Mouse (Mus musculus) hindbrain, embryonic 16.5 days (tissue): Measurements from ENCODE around the gene Spn. TPM values are rescaled to one million over a fixed set of nuclear protein-coding genes. Genes with fewer than 3 reads are reported as not detected.

Source experiments
- ATAC-seq: fragments of 200-750 bp; cut with Nextera tagmentation; 2 replicates; pipeline ENCODE4 v1.8.0; 2017; ENCODE audit warnings: moderate TSS enrichment, moderate library complexity
- H3K27ac ChIP-seq: fragments of 300-500 bp; sonication (generic); 2 replicates; pipeline ENCODE4 v1.5.1; 2014; ENCODE audit warnings: low read depth, mild to moderate bottlenecking, control low read depth, low read length, moderate library complexity
- H3K27me3 ChIP-seq: fragments of 300-500 bp; sonication (generic); replicated peaks from 2 replicates; pipeline ENCODE4 v1.6.1; 2014; ENCODE audit warnings: low read length; ENCODE audit not compliant: control insufficient read depth, insufficient read depth
- H3K36me3 ChIP-seq: fragments of 300-500 bp; sonication (generic); 2 replicates; pipeline ENCODE4 v1.6.1; 2014; ENCODE audit warnings: mild to moderate bottlenecking, low read length, moderate library complexity, mixed read lengths; ENCODE audit not compliant: control insufficient read depth, insufficient read depth
- H3K4me1 ChIP-seq: fragments of 300-500 bp; sonication (generic); 2 replicates; pipeline ENCODE4 v1.6.1; 2014; ENCODE audit warnings: low read depth, low read length; ENCODE audit not compliant: control insufficient read depth, insufficient read depth
- H3K4me2 ChIP-seq: fragments of 300-500 bp; sonication (generic); 2 replicates; pipeline ENCODE4 v1.6.1; 2014; ENCODE audit warnings: mild to moderate bottlenecking, low read length, control low read depth, moderate library complexity
- H3K4me3 ChIP-seq: fragments of 300-500 bp; sonication (generic); 2 replicates; pipeline ENCODE4 v1.5.1; 2014; ENCODE audit warnings: mild to moderate bottlenecking, low read length, control low read depth, moderate library complexity
- H3K9ac ChIP-seq: fragments of 300-500 bp; sonication (generic); 2 replicates; pipeline ENCODE4 v1.6.1; 2014; ENCODE audit warnings: low read depth, mild to moderate bottlenecking, control low read depth, low read length, moderate library complexity
- H3K9me3 ChIP-seq: fragments of 300-500 bp; sonication (generic); 2 replicates; pipeline ENCODE4 v1.6.1; 2014; ENCODE audit warnings: mild to moderate bottlenecking, low read length, moderate library complexity; ENCODE audit not compliant: control insufficient read depth
- WGBS: fragments of 180-500 bp; shearing (Covaris S2); extraction: QIAGEN DNeasy Blood & Tissue Kit; methylation state at CpG from one replicate; pipeline ENCODE4 v1.1.7; 2014; 5-methylcytosine and 5-hydroxymethylcytosine counted together
- polyA plus RNA-seq: library from polyadenylated mRNA; unstranded; fragments of >200 nt; fragmentation: Nextera tagmentation; extraction: Ambion mirVana; gene quantifications from 2 replicates; pipeline ENCODE4 v1.2.1, GENCODE M21; 2015

The Spn gene
- polyA plus RNA-seq, 1 experiment from 2014 or later, result not detected

- H3K27me3 ChIP-seq, result no peaks in the 10 kb centered on the region
- peak overlapping the region; percentile 70; the same call in 1 of the 2 replicates for H3K27ac ChIP-seq
- H3K4me1 ChIP-seq, result peaks cover 5% of the 10 kb centered on the region
- 69% methylated on average over 6 of the region's 6 CpGs for WGBS
- no peak overlapping the region for H3K4me2 ChIP-seq
- H3K4me3 ChIP-seq, result no peak overlapping the region
- no peak overlapping the region for H3K9ac ChIP-seq
- 0 out of 2 replicates have a peak, but pooled peaks have one; percentile 50 for ATAC-seq
- no peaks in the 10 kb centered on the region for H3K36me3 ChIP-seq
- H3K9me3 ChIP-seq, result no peaks in the 10 kb centered on the region
Measured at GRCm38 (mm10) chr7:127103960-127104359, 33.7 kb downstream of the Spn start.

DNA sequence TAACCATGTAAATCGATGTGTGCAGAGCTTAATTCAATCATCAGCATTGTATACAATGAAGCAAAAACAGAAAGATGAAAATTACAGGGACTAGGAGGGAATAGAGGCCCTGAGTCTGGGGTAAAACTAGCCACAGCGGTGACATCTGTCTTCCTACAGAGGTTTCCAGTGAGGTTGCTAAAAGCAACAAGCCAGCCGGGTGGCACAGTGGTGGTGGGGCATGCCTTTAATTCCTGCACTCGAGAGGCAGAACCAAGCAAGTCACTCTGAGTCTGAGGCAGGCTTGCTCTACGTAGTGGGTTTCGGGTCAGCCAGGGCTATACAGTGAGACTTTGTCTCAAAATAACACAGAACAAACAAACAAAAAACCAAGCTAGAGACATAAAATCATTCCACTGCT lies 35.5 kb downstream of the Spn start:
- no peaks in the 10 kb centered on the region for H3K36me3 ChIP-seq
- no peak overlapping the region for H3K4me2 ChIP-seq
- H3K27me3 ChIP-seq, result no peaks in the 10 kb centered on the region
- H3K9me3 ChIP-seq, result no peaks in the 10 kb centered on the region
- H3K9ac ChIP-seq, result no peak overlapping the region
- no peak overlapping the region for H3K27ac ChIP-seq
- H3K4me3 ChIP-seq, result no peak overlapping the region
- WGBS, result 84% methylated on average over 6 of the region's 6 CpGs
- peaks cover 5% of the 10 kb centered on the region for H3K4me1 ChIP-seq
- no peak for ATAC-seq

DNA sequence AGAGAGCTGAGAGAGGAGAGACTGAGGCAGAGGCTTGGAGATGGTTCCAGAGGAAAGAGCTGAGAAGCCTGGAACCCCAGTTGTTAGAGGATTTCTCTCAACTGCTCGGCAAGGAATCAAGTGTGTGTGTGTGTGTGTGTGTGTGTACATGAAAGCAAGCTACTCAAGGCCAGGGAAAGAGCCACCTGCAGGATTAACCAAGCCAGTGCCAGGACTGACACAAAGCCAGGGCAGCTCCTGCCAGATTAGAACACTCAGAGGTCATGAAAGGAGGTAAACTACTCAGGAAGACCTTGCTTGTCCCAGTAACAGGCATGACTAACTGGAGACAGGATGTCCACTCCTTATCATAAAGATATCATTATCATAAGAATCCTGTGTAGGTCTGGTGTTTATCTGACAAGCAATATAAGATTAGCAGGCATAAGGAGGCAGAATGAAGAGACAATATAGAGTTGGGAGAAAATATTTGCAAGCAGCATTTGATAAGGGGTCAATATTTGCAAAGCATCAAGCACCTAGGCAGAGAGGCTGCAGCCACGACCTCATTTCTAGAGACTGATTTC lies 36.1 kb downstream of the Spn start:
- Histone ChIP-seq H3K9ac (no peak overlapping the region), H3K4me3 (no peak overlapping the region), H3K4me1 (peaks cover 5% of the 10 kb centered on the region), H3K27me3 (no peaks in the 10 kb centered on the region), H3K4me2 (no peak overlapping the region), H3K36me3 (no peaks in the 10 kb centered on the region), H3K9me3 (no peaks in the 10 kb centered on the region), H3K27ac (no peak overlapping the region)
- 43% methylated on average over 2 of the region's 2 CpGs for WGBS
- no peak for ATAC-seq

GRCm38 (mm10) chr7:127099528-127099927 lies 38.1 kb downstream of the Spn start:
- Histone ChIP-seq H3K4me2 (no peak overlapping the region), H3K4me3 (no peak overlapping the region), H3K27me3 (no peaks in the 10 kb centered on the region), H3K9ac (no peak overlapping the region), H3K27ac (no peak overlapping the region), H3K4me1 (peaks cover 3% of the 10 kb centered on the region), H3K9me3 (no peaks in the 10 kb centered on the region), H3K36me3 (no peaks in the 10 kb centered on the region)
- 90% methylated on average over 4 of the region's 4 CpGs for WGBS
- no peak for ATAC-seq

GRCm38 (mm10) chr7:127098950-127099349 lies 38.7 kb downstream of the Spn start:
- H3K9me3 ChIP-seq, result no peaks in the 10 kb centered on the region
- no peaks in the 10 kb centered on the region for H3K27me3 ChIP-seq
- 89% methylated on average over 4 of the region's 4 CpGs for WGBS
- H3K36me3 ChIP-seq, result no peaks in the 10 kb centered on the region
- no peak overlapping the region for H3K27ac ChIP-seq
- no peak overlapping the region for H3K4me2 ChIP-seq
- no peaks in the 10 kb centered on the region for H3K4me1 ChIP-seq
- H3K9ac ChIP-seq, result no peak overlapping the region
- ATAC-seq, result no peak
- no peak overlapping the region for H3K4me3 ChIP-seq

GRCm38 (mm10) chr7:127098521-127098920 lies 39.1 kb downstream of the Spn start:
- Histone ChIP-seq H3K4me3 (no peak overlapping the region), H3K9me3 (no peaks in the 10 kb centered on the region), H3K4me1 (no peaks in the 10 kb centered on the region), H3K9ac (no peak overlapping the region), H3K36me3 (no peaks in the 10 kb centered on the region), H3K27me3 (no peaks in the 10 kb centered on the region), H3K4me2 (no peak overlapping the region), H3K27ac (no peak overlapping the region)
- ATAC-seq, result no peak
- 83% methylated on average over 5 of the region's 5 CpGs for WGBS

DNA sequence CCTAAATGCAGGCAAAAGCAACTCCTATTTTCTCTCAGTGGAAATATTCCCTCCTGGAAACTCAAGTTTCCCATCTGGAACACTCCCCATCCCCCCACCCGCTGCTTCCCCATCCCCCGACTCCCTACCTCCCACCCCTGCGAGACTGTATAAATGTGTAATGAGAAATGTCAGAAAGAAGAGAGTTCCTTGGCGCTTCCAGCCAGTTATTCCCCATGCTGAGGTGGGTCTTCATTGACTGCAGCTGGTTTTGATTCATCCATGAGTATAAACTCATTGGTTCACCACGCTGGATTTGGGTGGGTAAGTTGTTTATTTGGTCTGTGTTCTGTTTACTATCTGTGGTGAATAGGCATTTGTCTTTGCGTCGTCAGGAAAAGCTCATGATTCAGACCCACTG lies 41.2 kb downstream of the Spn start:
- 68% methylated on average over 7 of the region's 7 CpGs for WGBS

DNA sequence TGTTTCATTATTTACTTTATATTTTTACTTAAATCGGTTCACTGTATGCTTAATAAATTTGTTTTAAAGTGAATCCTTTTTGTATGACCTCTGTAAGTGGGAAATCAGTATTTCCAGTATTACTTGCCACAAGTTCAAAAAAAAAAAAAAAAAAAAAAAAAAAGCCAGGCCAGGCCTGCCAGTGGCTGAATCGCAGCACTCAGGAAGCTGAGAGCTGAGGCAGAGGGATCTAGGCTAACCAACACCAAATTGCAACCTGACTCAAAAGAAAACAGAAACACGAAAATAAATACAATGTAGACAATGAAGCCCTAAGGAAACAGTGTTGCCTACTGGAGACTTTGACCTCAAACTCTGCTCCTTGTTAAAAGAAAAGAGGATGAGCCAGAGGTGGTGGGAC lies 43.7 kb downstream of the Spn start:
- no peak overlapping the region for H3K27ac ChIP-seq
- no peaks in the 10 kb centered on the region for H3K9me3 ChIP-seq
- no peak for ATAC-seq
- H3K4me2 ChIP-seq, result no peak overlapping the region
- no peaks in the 10 kb centered on the region for H3K27me3 ChIP-seq
- H3K9ac ChIP-seq, result no peak overlapping the region
- H3K4me1 ChIP-seq, result peaks cover 5% of the 10 kb centered on the region
- WGBS, result 81% methylated on average over 3 of the region's 3 CpGs
- H3K4me3 ChIP-seq, result no peak overlapping the region
- no peaks in the 10 kb centered on the region for H3K36me3 ChIP-seq

More for the DNA sequence above, 41.2 kb downstream of the Spn start:
- Histone ChIP-seq H3K27ac (no peak overlapping the region), H3K9ac (no peak overlapping the region), H3K4me2 (no peak overlapping the region), H3K36me3 (no peaks in the 10 kb centered on the region), H3K9me3 (no peaks in the 10 kb centered on the region), H3K4me3 (no peak overlapping the region), H3K4me1 (no peaks in the 10 kb centered on the region), H3K27me3 (no peaks in the 10 kb centered on the region)
- no peak for ATAC-seq

- H3K4me2 ChIP-seq, result peak within 1 kb of the TSS; percentile 15; the same call in 1 of the 2 replicates
Measured at GRCm38 (mm10) chr7:127091114-127091896, 46.3 kb downstream of the Spn start, which contains the start of gene AI467606. TSS of gene AI467606 (plus strand) at chr7:127091359.

More at GRCm38 (mm10) chr7:127091114-127091896, 46.3 kb downstream of the Spn start, which contains the start of gene AI467606:
- 78% methylated on average over 16 of the region's 16 CpGs for WGBS
- no peak for ATAC-seq
- H3K36me3 ChIP-seq, result no peaks in the 10 kb centered on the region
- H3K27me3 ChIP-seq, result no peaks in the 10 kb centered on the region
- no peak within 1 kb of the TSS for H3K4me3 ChIP-seq
- H3K4me1 ChIP-seq, result peaks cover 5% of the 10 kb centered on the region
- H3K9ac ChIP-seq, result no peak within 1 kb of the TSS
- no peaks in the 10 kb centered on the region for H3K9me3 ChIP-seq
- no peak within 1 kb of the TSS for H3K27ac ChIP-seq
